Mouse (Mus musculus): Measurements from ENCODE around the gene Hist1h1t.
A peak's percentile ranks its signal among the peaks of the same experiment; 100 is the strongest.

The Hist1h1t gene

DNA sequence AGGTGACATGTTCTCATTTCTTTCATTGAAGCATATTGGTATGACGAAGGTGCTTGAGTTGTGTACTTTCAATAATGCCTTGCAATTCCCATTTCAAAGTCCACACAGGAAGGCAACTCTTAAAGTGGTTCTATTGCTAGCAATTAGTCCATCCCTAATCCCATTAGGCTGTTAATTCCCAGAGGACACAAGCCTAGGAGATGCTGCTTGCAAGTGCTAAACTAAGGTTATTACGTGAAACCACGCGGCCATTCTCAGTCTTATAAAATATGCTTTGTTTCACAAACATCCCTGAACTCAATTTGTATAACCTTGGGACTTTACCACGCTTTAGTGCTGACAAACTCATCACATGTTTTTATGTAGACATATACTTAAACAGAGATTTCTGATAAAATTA lies 41.5 kb downstream of the Hist1h1t start:
- DNase-seq (ENCODE audit: low spot score), result no peak

DNA sequence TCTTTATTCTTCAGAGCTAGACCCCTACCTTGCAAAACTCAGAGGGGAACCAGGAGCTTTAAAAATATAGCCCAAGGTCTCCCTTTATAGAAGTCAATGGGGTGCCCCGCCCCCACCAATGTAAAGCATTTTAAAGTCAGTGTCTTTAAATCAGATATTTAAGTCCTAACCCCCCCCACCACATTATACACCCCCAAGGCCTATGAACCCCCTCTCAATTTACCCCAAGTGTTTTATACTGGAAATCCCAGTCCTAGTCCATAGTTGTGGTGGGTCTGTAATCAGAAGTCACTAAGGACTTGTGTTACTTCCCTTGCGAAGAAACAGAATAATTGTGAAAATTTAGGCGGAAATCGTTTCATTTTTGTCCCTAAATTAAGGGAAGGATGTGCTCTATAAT lies 42.4 kb downstream of the Hist1h1t start:
- DNase-seq (ENCODE audit: low spot score), result no peak

DNA sequence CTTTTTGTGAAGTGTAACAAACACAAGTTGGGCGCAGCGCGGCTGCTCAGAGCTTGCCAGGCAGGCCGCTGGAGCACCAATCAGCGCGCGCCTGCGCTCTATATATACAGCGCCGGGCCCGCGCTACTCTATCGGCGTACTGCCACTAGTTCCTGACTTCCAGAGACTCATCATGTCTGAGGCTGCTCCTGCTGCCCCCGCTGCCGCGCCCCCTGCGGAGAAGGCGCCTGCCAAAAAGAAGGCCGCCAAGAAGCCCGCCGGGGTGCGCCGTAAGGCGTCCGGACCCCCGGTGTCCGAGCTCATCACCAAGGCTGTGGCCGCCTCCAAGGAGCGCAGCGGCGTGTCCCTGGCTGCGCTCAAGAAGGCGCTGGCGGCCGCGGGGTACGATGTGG lies 43.1 kb downstream of the Hist1h1t start, which contains the start of gene Hist1h1c:
Hist1h1c (plus strand) TSS at position 132 of the 392 bp plus-strand sequence.
- DNase-seq (ENCODE audit: low spot score), result peak; percentile 69

DNA sequence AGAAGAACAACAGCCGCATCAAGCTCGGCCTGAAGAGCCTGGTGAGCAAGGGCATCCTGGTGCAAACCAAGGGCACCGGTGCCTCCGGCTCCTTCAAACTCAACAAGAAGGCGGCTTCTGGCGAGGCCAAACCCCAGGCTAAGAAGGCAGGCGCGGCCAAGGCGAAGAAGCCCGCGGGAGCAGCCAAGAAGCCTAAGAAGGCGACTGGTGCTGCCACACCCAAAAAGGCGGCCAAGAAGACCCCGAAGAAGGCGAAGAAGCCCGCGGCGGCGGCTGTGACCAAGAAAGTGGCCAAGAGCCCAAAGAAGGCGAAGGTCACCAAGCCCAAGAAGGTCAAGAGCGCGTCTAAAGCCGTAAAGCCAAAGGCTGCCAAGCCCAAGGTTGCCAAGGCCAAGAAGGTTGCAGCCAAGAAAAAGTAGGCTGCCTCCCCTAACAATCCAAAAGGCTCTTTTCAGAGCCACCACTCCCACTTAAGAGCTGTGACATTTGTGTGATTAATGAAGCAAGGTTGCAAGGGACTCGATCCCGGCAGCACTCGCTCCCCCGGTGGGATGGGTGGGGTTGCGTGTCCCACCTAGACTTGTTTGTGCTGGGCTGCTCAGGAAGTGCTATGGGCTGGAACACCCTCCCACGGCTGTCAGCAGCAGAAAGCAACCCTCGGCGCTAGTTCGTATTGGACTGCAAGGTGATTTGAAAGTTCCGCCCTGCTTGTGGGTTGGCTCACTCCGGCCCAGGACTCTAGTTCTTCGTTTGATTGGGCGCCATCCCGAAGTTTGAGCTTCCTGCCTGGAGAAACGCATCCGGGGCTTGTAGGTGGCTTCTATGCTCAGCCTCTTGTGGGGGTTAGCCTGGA lies 43.7 kb downstream of the Hist1h1t start:
- DNase-seq (ENCODE audit: low spot score), result peak; percentile 89

DNA sequence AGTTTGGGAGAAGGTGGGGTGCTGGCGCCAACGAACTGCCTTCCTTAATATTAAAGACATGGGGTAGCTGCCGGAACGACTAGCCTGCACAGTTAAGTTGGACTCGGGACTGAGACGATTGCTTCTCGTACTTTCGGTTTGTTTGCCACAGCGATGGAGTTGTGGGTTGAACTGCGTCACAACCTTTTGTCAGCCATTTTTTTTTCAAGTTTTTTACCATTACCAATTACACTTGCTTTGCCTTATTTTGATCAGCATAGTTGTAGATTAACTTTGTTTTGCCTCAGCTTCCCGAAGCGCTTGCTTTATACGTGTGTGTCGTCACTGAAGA lies 44.3 kb downstream of the Hist1h1t start:
- no peak for DNase-seq (ENCODE audit: low spot score)

DNA sequence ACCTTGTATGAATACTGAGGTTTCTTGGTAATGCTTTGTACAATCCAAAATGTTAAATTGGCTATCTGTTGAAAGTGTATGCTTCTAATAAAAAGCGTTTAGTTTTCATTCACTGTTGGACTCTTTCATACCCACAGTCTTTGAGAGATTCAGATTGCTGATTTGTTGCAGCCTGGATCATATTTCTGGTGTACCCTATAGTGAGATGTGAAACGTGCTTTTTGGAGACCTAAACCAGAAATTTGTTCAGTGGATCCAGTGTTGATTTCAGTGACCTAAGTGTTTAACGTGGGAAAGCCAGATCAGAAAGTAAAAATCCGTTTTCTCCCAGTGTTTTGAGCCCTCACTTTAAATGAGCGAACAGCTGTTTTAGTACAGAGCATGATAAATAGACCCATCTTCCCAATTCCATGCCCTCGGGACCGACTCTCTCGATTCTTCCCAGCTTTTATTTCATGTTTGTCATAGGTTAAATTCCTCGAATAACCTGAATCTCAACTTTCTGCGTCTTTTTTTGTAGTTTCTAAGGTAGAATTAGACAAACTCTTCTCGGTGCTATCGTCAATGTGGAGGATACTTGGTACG lies 44.7 kb downstream of the Hist1h1t start:
- no peak for DNase-seq (ENCODE audit: low spot score)

DNA sequence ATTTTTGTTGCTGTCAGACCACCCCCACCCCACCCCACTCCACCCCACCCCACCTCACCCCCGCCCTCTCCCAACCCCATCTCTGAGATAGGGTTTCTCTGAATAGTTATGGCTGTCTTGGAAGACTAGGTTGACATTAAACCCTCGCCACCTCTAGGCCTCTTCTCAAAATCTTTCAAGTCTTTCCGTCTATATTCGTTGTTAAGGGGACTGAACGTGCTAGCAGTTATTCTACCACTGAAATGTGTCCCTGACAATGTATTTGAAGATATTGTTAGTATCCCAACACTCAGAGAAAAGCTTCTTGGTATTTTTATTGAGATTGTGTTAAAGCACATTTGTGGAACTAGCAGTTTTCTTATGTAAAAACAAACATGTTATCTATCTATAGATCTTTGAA lies 45.3 kb downstream of the Hist1h1t start:
- no peak for DNase-seq (ENCODE audit: low spot score)

DNA sequence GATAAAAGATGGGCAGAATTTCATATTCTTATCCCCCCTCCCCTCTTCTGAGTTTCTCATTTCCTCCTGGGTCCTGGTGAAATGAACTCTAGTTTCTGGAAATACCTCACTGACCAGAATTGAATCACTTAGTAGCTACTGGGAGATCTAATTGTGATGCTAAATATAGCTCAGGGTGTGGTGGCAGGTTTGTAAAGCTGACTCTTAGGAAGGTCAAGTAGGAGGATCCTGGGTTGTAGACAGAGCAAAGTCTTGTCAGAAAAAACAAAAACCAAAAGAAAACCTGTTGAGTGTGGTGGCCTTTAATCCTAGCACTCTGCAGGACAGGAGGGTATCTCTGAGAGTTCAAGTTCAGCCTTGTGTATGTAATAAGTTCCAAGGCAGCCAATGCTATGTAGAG lies 46.4 kb downstream of the Hist1h1t start:
- DNase-seq (ENCODE audit: low spot score), result no peak

DNA sequence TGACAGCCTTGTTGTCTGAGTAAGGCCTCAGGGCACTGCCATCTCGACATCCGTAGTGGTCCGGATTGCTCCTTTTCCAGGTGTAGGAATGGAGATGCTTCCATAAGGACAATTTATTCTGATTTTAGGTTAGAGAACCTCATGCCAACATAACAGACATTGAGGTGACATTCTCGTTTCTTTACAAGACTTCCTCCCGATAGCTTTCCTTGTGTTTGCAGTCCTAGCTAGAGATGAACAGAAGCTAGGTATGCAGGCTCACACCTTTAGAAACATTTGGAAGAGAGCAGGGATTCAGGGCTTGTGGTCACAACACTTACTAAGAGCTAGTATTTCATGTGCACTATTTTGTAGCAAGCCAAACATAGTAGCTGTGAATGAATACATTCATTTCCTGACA lies 47.6 kb downstream of the Hist1h1t start:
- no peak for DNase-seq (ENCODE audit: low spot score)

DNA sequence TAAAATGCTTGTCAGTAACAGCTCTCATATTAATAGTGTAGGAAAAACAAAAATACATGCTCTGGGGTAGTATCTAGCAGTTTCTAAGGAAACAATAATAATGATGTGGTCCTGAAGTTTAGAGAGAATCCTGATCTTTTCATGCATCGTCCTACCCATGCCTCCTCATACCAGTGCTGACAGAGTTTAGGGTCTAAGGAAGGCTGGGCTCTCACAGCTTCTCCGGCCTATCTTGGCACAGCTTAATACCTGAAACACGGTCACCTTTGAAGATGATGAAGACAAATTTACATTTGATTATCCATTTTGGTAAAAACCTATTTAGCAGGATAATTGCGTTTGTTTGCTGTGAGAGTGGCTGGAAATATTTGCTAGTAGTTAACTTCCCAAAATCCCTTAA lies 48.3 kb downstream of the Hist1h1t start:
- no peak for DNase-seq (ENCODE audit: low spot score)

DNA sequence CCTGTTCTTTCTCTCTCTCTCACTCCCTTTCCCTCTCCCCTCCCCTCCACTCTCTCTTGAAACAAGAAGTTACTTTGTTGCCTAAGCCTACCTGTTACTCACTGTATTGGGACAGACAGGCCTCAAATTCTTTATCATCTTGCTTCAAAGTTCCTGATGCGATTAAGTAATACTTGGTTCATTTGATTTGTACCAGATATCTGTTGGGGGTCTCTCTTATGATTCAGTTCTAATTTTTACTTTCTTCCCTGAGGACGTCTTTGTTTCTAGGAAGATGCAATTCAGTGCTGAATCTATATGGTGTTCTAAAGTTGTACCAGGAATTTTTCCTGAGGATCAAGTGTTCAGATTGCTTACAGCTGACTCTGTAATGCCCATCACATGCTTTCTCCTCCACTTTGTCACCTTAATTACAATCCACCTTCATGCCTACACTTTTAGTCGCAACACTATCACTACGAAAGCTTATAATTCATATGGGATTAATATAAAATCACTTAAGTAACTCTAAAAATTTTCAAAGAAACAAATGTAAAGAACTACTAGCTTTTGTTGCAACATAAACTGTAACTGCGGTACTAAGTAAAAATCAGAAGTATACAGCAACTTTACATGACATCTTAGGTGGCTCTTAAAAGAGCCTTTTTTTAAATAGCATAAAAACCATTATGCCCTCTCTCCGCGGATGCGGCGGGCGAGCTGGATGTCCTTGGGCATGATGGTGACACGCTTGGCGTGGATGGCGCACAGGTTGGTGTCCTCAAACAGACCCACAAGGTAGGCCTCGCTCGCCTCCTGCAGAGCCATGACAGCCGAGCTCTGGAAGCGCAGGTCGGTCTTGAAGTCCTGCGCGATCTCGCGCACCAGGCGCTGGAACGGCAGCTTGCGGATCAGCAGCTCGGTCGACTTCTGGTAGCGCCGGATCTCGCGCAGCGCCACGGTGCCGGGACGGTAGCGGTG lies 49.1 kb downstream of the Hist1h1t start:
- no peak for DNase-seq (ENCODE audit: low spot score)

DNA sequence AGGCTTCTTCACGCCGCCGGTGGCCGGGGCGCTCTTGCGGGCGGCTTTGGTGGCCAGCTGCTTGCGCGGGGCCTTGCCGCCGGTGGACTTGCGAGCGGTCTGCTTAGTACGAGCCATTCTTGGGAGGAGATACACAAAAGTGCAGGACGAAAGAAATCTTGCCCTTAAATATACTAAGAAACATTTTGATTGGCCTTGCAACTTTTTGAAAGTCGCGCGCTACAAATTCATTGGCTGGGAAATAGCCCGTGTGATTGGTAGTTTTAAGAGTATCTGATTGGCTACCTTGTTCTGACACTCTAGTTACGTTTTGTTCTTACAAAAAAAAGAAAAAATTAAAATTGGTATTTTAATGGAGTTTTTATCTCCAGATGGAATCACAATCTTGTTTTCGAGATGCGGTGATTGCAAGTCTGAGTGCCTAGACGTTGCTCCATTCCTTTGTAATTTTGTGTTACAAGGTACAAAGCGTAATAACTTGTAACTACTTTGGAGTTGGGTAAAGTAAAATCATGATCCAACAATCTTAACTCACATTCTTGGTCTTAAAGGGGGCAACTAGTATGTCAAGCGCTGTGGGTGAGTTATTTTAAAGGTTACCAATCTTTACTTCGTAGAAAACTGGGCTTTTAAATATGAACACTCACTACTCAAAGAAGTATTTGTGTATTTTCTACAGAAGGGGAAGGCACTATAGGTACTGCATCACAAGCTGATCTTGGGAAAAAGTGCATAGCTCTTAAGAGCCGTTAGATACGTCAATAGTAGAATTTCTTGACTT lies 50.0 kb downstream of the Hist1h1t start, which contains the start of gene Hist1h3c:
Hist1h3c (minus strand) TSS at position 222 of the 781 bp plus-strand sequence.
- peak; percentile 78 for DNase-seq (ENCODE audit: low spot score)
